Mouse (Mus musculus): ENCODE measurements around the gene Kank1.

DNA sequence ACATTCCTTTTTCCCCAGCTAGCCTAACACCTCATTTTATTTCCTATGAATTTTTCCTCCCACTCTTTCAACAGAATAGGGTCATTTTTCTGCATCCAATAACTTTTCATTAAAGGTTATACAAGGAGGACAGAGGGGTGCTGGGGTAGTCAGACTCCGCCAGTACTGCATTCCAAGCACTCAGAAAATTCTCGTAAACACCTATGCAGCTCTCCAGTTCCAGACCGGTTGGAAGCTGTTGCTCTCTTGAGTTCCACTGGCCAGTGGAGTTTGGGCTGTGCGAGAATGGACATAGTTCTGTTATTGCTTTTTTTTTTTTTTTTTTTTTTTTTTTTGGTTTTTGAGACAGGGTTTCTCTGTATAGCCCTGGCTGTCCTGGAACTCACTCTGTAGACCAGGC lies 167.4 kb downstream of the Kank1 start:
- TF ChIP-seq CTCF (IDR thresholded peaks at IDR 0.05; ENCODE audit: low read depth) = no peak
- TF ChIP-seq EP300 (IDR thresholded peaks at IDR 0.05; ENCODE audit: low read depth) = no peak
